Mouse (Mus musculus): ENCODE measurements around the gene Tmem104. TPM values are rescaled to one million over a fixed set of nuclear protein-coding genes. Genes with fewer than 3 reads are reported as not detected.

The Tmem104 gene
- polyA plus RNA-seq (2015; fragmentation: Nextera tagmentation; extraction: Ambion mirVana) = 9.3 and 11.5 TPM in 2 replicates

DNA sequence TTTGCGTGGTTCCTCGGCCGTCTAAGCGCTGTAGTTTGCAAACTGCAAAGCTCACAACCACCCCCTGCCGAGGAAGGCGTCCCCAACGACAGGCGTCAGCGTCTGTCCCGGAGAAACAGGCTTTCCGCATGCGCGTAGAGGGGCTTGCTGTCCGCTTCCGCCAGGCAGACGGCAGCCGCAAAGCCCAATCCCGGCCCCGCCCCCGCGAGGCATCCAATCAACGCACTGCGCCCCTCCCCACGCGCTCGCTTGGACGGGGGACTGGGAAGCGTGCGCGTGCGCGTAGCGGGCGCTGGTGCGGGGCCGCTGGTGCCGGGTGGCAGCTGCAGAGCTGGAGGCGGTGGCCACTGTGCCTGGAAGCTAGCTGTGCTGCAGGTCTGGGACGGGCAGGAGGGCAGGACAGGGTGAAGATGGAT is at the start of gene Tmem104:
TSS of gene Tmem104 (plus strand) at position 264 of the 416 bp plus-strand sequence.
- Histone ChIP-seq H3K4me2 (peak within 1 kb of the TSS; percentile 93), H3K4me1 (peaks cover 20% of the 10 kb centered on the region), H3K9ac (peak within 1 kb of the TSS; percentile 65), H3K27me3 (replicated peaks) (no peaks in the 10 kb centered on the region), H3K4me3 (replicated peaks) (peak within 1 kb of the TSS; percentile 67), H3K9me3 (no peaks in the 10 kb centered on the region), H3K36me3 (no peaks in the 10 kb centered on the region), H3K27ac (peak within 1 kb of the TSS; percentile 81)
- peak; percentile 92 for ATAC-seq (ENCODE audit: insufficient read depth, low FRiP score, low read depth)
- WGBS = under 1% methylated on average over 39 of the region's 39 CpGs

DNA sequence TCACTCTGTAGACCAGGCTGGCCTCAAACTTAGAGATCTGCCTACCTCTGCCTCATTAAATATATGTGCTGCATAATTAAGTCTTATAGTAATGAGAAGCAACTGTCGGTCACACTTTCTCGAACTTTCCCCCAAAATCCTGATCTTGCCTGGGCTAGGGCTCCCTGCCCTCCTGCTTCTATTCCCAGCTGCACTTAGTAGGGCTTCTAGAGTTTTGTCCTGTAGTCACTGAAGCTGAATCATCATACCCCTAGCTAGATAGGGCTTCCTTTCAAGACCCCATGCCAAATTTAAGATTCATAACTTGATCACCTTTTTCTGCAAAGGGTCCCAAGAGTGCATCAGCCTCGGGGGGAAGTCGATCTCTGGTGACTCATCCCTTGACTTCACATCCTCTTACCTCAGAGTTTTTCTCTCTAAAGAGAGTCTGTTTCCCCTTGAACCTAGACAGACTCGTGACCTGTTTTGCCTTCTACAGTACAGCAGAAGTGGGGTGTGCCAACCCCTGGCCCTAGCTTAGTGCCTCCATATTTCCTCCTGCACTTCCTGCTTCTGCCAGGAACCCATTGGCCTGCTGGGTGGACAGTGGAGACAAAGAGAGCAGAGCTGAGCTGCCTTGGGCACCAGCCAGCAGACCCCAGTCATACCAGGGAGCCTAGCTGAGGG is 48.6 kb upstream of the Tmem104 start:
- Histone ChIP-seq H3K4me3 (replicated peaks) (no peak overlapping the region), H3K9me3 (no peaks in the 10 kb centered on the region), H3K27me3 (replicated peaks) (no peaks in the 10 kb centered on the region), H3K36me3 (no peaks in the 10 kb centered on the region), H3K9ac (no peak overlapping the region), H3K4me1 (no peaks in the 10 kb centered on the region), H3K4me2 (no peak overlapping the region), H3K27ac (no peak overlapping the region)
- ATAC-seq (ENCODE audit: insufficient read depth, low FRiP score, low read depth) = no peak
- 74% methylated on average over 5 of the region's 5 CpGs for WGBS

DNA sequence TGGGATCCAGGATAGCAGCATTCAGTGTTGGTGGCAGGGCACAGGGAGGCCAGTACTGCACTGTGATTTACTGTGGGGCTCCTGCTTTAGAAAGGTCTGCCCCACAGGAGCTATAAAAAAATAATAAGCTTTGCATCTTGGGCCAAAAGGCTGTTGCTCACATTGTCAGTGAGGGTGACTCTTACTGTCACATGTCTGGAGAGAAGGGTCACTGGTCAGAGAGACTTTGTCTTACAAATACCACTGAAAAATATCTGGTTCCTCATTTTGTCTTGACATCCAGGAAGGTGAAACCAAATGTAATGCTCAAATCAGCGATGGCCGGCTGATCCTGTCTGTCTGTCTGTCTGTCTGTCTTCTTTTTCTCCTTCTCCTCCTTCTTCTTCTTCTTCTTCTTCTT is 45.3 kb upstream of the Tmem104 start:
- no peaks in the 10 kb centered on the region for H3K36me3 ChIP-seq
- 70% methylated on average over 2 of the region's 2 CpGs for WGBS
- no peak overlapping the region for H3K9ac ChIP-seq
- H3K9me3 ChIP-seq = no peaks in the 10 kb centered on the region
- H3K4me3 ChIP-seq (replicated peaks) = no peak overlapping the region
- no peak overlapping the region for H3K27ac ChIP-seq
- H3K27me3 ChIP-seq (replicated peaks) = no peaks in the 10 kb centered on the region
- H3K4me1 ChIP-seq = no peaks in the 10 kb centered on the region
- H3K4me2 ChIP-seq = no peak overlapping the region
- no peak for ATAC-seq (ENCODE audit: insufficient read depth, low FRiP score, low read depth)

DNA sequence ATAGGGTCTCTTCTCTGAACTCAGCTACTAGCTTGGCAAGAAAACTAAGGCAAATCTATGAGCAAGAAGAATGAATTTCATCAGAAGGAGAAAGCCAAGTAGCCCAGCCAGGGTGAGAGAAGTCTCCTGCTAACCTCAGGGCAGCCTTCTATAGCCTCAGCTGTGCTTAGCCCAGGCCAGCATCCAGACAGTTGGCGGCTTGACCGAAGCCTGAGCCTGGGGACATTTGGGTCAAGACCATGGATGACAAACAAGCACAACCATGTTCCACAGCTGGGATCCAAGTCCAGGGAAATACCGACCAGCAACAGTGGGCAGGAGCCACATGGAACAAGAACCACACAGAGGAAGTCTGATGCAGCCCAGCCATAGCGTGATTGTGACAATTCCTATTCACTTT is 39.5 kb upstream of the Tmem104 start:
- Histone ChIP-seq H3K4me3 (replicated peaks) (no peak overlapping the region), H3K9ac (no peak overlapping the region), H3K36me3 (no peaks in the 10 kb centered on the region), H3K4me2 (no peak overlapping the region), H3K9me3 (no peaks in the 10 kb centered on the region), H3K4me1 (peaks cover 9% of the 10 kb centered on the region; the same call in 1 of the 2 replicates), H3K27me3 (replicated peaks) (no peaks in the 10 kb centered on the region), H3K27ac (no peak overlapping the region)
- ATAC-seq (ENCODE audit: insufficient read depth, low FRiP score, low read depth) = no peak
- 81% methylated on average over 4 of the region's 4 CpGs for WGBS

DNA sequence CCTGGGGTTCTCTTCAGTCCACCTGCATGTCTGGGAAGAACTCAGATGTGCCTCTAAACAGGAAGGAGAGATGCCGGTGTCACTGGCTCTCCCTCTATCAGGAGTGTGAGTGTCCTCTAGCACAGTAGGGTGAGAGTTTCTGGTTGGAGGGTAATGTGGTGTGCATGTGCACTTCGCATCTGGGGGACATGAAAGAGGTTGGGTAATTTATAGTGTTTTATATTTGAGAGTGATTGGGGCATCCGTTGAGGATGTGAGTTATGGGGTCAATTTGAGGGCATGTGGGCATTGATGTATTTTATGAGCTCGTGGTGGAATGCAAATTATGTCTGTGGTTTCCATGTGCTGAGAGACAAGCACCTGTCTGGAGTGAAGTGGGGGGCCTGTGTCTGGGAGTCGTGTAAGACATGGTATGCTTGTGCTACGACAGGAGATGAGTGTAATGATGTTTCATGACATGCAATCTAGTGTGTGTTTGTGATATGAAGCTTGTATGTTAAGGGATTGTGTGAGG is 36.5 kb upstream of the Tmem104 start:
- Histone ChIP-seq H3K27me3 (replicated peaks) (peaks cover 10% of the 10 kb centered on the region; the same call in 1 of the 2 replicates), H3K4me3 (replicated peaks) (no peak overlapping the region), H3K4me2 (no peak overlapping the region), H3K4me1 (peaks cover 17% of the 10 kb centered on the region), H3K9me3 (no peaks in the 10 kb centered on the region), H3K9ac (no peak overlapping the region), H3K27ac (no peak overlapping the region), H3K36me3 (no peaks in the 10 kb centered on the region)
- ATAC-seq (ENCODE audit: insufficient read depth, low FRiP score, low read depth) = no peak
- 50% methylated on average over 6 of the region's 6 CpGs for WGBS

DNA sequence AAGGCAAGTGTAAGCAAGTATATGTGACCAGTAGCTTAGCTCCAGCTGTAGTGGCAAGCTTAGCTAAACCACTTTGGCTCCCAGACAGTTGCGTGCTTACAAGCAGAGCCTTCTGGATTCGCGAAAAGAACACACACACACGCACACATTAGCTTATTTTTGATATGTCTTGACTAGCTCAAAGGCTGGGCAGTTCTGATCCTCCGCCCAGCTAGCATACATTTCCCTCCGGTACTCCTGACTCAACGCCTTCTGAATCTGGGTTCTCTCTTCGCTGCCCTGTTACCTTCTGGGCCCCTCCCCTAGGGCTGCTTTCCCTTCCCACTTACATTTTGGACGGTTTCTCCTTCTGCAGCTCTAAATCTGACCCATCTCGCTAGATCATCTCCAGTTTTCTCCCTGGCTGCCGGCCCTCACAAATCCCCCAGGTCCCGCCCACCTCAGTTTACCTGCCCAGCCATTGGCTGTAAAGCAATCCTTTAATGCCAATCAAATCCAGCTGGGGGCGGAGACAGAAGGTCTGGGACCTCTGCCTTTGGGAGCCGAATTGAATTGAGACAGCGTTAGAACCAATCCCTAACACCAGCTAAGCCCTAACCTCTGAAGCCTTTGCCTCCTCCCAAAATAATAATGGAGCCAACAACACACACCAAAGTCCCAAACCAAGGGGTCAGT is 35.4 kb upstream of the Tmem104 start:
- Histone ChIP-seq H3K36me3 (no peaks in the 10 kb centered on the region), H3K9me3 (no peaks in the 10 kb centered on the region), H3K27ac (no peak overlapping the region), H3K4me1 (peaks cover 17% of the 10 kb centered on the region), H3K9ac (no peak overlapping the region), H3K4me3 (replicated peaks) (peak overlapping the region; percentile 22), H3K4me2 (peak overlapping the region; percentile 53), H3K27me3 (replicated peaks) (peaks cover 10% of the 10 kb centered on the region; the same call in 1 of the 2 replicates)
- WGBS = 4% methylated on average over 15 of the region's 15 CpGs
- no peak for ATAC-seq (ENCODE audit: insufficient read depth, low FRiP score, low read depth)

DNA sequence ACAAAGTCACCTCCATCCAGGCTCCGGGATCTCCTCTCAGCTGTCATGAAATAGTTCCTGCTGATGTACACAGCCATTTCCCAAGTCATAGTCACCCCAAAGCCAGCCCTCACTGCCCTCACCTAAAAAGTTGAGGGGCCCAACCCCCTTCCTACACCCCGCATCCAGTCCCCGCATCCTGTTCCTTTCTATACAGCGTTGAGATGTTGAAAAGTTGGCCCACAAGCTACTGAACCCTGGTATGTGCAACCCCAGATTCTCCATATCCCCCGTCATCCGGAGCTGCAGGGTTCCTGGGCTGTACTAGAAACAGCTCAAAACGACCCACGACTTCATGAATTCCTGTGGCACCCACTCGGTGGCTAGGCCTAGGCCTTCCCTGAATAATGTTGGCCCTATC is 34.2 kb upstream of the Tmem104 start:
- H3K9me3 ChIP-seq = no peaks in the 10 kb centered on the region
- 74% methylated on average over 9 of the region's 9 CpGs for WGBS

DNA sequence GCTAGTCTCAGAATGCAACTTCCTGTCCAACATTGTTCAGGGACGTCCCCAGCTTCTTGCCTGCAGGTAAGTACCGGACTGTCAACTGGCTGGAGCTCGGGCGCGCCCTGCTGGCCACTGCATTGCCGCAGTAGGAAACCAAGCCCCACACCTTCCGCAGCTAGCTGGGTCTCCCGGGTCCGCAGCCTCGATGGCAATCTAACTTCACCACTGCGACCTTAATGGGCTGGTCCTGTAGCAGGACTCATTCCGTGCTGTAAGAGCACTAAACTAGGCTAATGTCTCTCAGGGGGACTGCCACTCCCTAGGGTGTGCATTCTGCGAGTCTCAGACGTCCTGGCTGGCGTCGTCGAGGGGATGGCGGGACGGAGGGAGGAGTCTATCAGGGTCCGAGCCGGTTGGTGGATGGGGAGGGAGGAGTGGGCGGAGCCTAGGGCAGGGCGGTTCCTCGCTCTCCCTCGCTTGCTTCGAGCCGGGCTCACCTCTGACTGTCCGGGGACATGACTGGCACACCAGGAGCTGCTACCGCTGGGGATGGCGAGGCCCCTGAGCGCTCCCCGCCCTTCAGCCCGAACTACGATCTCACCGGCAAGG is 33.5 kb upstream of the Tmem104 start:
- peak; percentile 73 for ATAC-seq (ENCODE audit: insufficient read depth, low FRiP score, low read depth)
- H3K4me3 ChIP-seq (replicated peaks) = peak overlapping the region; percentile 39
- H3K9me3 ChIP-seq = no peaks in the 10 kb centered on the region
- peaks cover 10% of the 10 kb centered on the region; the same call in 1 of the 2 replicates for H3K27me3 ChIP-seq (replicated peaks)
- no peak overlapping the region for H3K27ac ChIP-seq
- H3K36me3 ChIP-seq = no peaks in the 10 kb centered on the region
- H3K4me1 ChIP-seq = peaks cover 29% of the 10 kb centered on the region
- H3K9ac ChIP-seq = peak overlapping the region; percentile 12; the same call in 1 of the 2 replicates
- under 1% methylated on average over 35 of the region's 35 CpGs for WGBS
- H3K4me2 ChIP-seq = peak overlapping the region; percentile 60

More for the DNA sequence above, 34.2 kb upstream of the Tmem104 start:
- Histone ChIP-seq H3K9ac (no peak overlapping the region), H3K36me3 (no peaks in the 10 kb centered on the region), H3K4me2 (no peak overlapping the region; the same call in 1 of the 2 replicates), H3K4me1 (peaks cover 24% of the 10 kb centered on the region), H3K4me3 (replicated peaks) (no peak overlapping the region), H3K27me3 (replicated peaks) (peaks cover 10% of the 10 kb centered on the region; the same call in 1 of the 2 replicates), H3K27ac (no peak overlapping the region)
- ATAC-seq (ENCODE audit: insufficient read depth, low FRiP score, low read depth) = no peak

DNA sequence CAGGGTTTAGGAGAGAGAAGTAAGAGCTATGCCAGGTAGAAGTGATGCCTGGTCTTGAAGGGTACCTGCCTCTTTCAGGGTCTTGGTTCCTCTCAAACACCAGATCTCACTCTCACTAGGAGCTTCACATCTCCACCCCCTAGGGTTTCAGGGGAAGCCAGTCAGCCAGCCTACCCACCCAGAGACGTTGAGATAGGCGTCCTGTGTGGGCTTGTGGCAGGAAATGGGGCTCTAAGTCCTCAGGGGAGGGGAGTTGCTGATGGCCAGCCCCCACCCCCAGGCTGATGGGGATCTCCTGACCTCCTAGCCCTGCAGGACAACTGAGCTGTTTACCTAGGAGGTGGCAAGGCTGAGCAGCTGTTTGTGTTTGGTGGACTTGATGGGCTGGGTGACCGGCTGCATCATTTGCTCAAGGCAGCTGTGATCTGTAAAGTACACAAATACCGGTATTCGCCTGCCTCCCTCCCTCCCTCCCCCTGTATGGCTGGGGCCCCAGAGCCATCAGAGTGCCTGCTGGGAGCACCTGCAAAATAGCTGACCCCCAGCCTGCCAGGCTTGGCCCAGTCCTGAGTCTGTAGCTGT is 32.1 kb upstream of the Tmem104 start:
- Histone ChIP-seq H3K9ac (no peak overlapping the region), H3K4me1 (peaks cover 29% of the 10 kb centered on the region), H3K4me3 (replicated peaks) (no peak overlapping the region), H3K27me3 (replicated peaks) (peaks cover 10% of the 10 kb centered on the region; the same call in 1 of the 2 replicates), H3K36me3 (no peaks in the 10 kb centered on the region), H3K4me2 (no peak overlapping the region), H3K27ac (no peak overlapping the region), H3K9me3 (no peaks in the 10 kb centered on the region)
- WGBS = 6% methylated on average over 5 of the region's 5 CpGs
- ATAC-seq (ENCODE audit: insufficient read depth, low FRiP score, low read depth) = no peak

DNA sequence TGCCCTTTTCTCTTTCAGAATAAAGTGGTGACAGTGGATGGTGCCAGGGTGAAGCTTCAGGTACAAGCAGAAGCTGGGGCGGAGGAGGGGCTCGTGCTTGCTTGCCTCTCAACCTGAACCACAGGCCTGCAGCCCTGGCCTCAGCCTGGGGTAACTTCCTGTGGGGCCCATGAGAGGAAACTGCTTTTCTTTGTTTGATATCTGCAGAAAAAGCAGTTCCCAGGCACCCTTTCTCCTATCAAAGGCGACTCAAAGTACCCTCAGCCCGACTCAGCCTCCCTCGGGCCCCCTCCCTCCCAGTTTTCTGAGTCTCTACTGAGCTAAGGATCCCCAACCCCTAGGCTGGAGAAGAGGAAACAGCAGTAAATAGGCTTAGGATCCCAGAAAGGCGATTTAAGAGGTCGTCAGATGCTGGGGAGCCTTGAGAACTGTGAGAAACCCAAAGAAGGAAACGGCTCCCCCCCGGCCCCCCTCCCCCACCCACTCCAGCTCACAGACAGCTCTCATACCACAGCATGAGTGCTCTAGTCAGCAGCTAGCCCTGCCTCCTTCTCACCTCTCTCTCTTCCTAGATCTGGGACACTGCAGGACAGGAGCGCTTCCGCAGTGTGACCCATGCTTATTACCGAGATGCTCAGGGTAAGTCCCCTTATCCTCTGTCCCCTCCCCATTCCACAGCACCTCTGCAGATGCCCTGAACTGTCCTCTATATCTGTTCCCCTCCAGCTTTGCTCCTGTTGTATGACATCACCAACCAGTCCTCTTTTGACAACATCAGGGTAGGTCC is 29.2 kb upstream of the Tmem104 start:
- Histone ChIP-seq H3K27ac (peak overlapping the region; percentile 59), H3K27me3 (replicated peaks) (peaks cover 10% of the 10 kb centered on the region; the same call in 1 of the 2 replicates), H3K9me3 (no peaks in the 10 kb centered on the region), H3K4me3 (replicated peaks) (no peak overlapping the region), H3K36me3 (no peaks in the 10 kb centered on the region), H3K9ac (no peak overlapping the region), H3K4me2 (no peak overlapping the region), H3K4me1 (peaks cover 40% of the 10 kb centered on the region)
- no peak for ATAC-seq (ENCODE audit: insufficient read depth, low FRiP score, low read depth)
- WGBS = 21% methylated on average over 12 of the region's 12 CpGs

All from stomach, embryonic 15.5 days (tissue).